Mouse (Mus musculus): ENCODE data around the gene Taf12.

DNA sequence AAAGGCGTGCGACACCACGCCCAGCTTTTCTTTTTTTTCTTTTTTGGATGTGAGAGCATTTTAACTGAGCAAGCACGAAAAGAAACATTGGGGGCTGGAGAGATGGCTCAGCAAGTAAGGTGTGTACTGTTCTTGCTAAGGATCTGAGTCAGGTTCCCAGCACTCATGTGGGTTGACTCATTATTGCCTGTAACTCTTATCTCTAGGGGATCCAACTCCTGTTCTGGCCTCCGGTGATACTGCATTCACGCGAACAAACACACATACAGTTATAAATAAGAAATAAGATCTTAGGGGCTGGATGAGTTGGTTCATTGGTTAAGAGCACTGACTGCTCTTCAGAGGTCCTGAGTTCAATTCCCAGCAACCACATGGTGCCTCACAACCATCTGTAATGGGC lies 10.9 kb upstream of the Taf12 start:
- TF ChIP-seq POLR2A (IDR thresholded peaks at IDR 0.05; ENCODE audit: borderline replicate concordance, extremely low read depth, insufficient read depth, insufficient read length, poor library complexity, severe bottlenecking) (no peak), CTCF (IDR thresholded peaks at IDR 0.05; ENCODE audit: borderline replicate concordance, extremely low read depth, insufficient read depth, insufficient read length) (no peak)

Measured in brain, embryonic 14.5 days (tissue).